In the genomic region with DNA sequence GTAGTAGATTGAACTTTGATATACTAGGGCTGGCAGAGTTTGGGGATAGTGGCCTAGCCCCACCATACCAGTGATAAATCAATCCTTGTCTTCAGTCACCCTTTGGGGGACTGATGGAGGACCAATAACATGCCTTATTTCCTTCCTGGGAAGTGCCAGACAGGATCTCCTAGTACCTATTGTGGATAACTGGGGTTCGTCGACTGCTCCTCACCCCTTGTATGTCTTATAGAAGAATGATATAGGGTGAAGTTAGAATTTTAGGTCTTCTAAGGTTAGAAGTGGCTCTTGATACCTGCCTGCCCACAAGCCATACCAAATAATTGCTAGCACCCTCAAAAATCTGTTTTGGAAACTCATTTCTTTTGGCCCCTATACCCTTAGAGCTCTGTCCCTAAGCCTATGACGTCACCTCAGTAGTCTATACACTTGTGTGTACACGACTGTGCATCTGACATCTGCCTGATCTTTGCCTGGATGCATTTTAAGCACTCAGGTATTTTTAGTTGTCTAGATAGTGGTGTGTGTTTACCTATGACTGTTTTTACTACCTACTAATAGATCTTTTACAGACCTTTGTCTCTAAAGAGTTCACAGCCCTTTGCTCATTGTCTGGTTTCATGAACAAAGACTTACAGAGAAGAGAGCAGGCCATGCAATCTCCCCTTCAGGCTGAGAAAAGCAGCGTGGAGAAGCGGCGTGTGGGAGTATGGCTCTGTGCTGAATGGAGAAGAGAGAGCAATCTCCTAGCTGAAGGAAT, we compare ENCODE assay signal across 12 mouse cellular contexts. TPM values are rescaled to one million over a fixed set of nuclear protein-coding genes. Genes with fewer than 3 reads are reported as not detected.
DNase-seq lines count a peak whose midpoint lies in the region; ATAC-seq and TF ChIP-seq lines count a peak whose summit lies in the region.
"Had no signal": no experiment of that assay in that cellular context is flagged by ENCODE, and none has a peak within 500 bp of the region (broad histone marks: within the 10 kb centered on the region; RNA-seq: fewer than 3 reads in every experiment).

No protein-coding gene starts in this region.

- H3K4me1 ChIP-seq in heart, embryonic 10.5 days = peaks cover 35% of the 10 kb centered on the region
- peaks cover 93% of the 10 kb centered on the region for H3K4me1 ChIP-seq in E14TG2a.4 (replicated peaks; ENCODE audit: low read depth, low read length)
- H3K4me1 ChIP-seq in forebrain, embryonic 12.5 days = peaks cover 99% of the 10 kb centered on the region
- H3K4me1 ChIP-seq in limb, embryonic 10.5 days = peaks cover 32% of the 10 kb centered on the region

- 0 out of 2 replicates have a peak overlapping the region, but pooled peaks have one; percentile 17 for H3K9ac ChIP-seq in forebrain, embryonic 12.5 days
- H3K9ac ChIP-seq: liver, embryonic 15.5 days had no signal

- H3K4me3 ChIP-seq in heart, embryonic 10.5 days = no peak overlapping the region
- H3K4me3 ChIP-seq in E14TG2a.4 (replicated peaks; ENCODE audit: low read length) = peak overlapping the region; percentile 64
- H3K4me3 ChIP-seq in forebrain, embryonic 12.5 days (replicated peaks) = no peak overlapping the region
- no peak overlapping the region for H3K4me3 ChIP-seq in limb, embryonic 10.5 days
- H3K4me3 ChIP-seq: liver, embryonic 15.5 days had no signal

- H3K9me3 ChIP-seq in heart, embryonic 10.5 days = no peaks in the 10 kb centered on the region
- H3K9me3 ChIP-seq in E14TG2a.4 (ENCODE audit: low read length) = no peaks in the 10 kb centered on the region
- H3K9me3 ChIP-seq in forebrain, embryonic 12.5 days = no peaks in the 10 kb centered on the region
- no peaks in the 10 kb centered on the region for H3K9me3 ChIP-seq in limb, embryonic 10.5 days (replicated peaks)
- H3K9me3 ChIP-seq: liver, embryonic 15.5 days had no signal

- WGBS in heart, embryonic 10.5 days = 60% methylated on average over 7 of the region's 7 CpGs
- 21% methylated on average over 7 of the region's 7 CpGs for WGBS in forebrain, embryonic 12.5 days
- WGBS in limb, embryonic 10.5 days = 65% methylated on average over 7 of the region's 7 CpGs

- ATAC-seq in forebrain, embryonic 12.5 days (ENCODE audit: low FRiP score) = peak; percentile 20; the same call in 1 of the 2 replicates
- ATAC-seq in erythroid progenitor cell, adult 5-6 weeks (replicated peaks; ENCODE audit: low FRiP score, poor library complexity, severe bottlenecking) = no peak

- TF ChIP-seq CTCF in E14TG2a.4 (conservative IDR thresholded peaks at IDR 0.05; ENCODE audit: low read length) = no peak

- no peak for DNase-seq in heart, embryonic 10.5 days (ENCODE audit: low spot score)
- DNase-seq in heart, adult 8-10 months (ENCODE audit: low spot score) = no peak
- DNase-seq in limb, embryonic 10.5 days (ENCODE audit: low spot score) = no peak
- no peak for DNase-seq in right cerebral cortex, postnatal 10 days (ENCODE audit: low spot score in 2 of 2)
- no peak for DNase-seq in left cerebral cortex, postnatal 4 days
- DNase-seq: B cell, adult 2 months; cerebellum, adult 2 months; gastrocnemius, postnatal 25 days had no signal

- H3K27me3 ChIP-seq in heart, embryonic 10.5 days (ENCODE audit: insufficient read depth, poor library complexity, severe bottlenecking) = peaks cover 15% of the 10 kb centered on the region; the same call in 1 of the 2 replicates
- H3K27me3 ChIP-seq in E14TG2a.4 (ENCODE audit: insufficient read depth, low read length) = peaks cover 13% of the 10 kb centered on the region
- no peaks in the 10 kb centered on the region for H3K27me3 ChIP-seq in forebrain, embryonic 12.5 days
- peaks cover 28% of the 10 kb centered on the region for H3K27me3 ChIP-seq in limb, embryonic 10.5 days (ENCODE audit: low read depth, poor library complexity, severe bottlenecking)

- H3K36me3 ChIP-seq in heart, embryonic 10.5 days = no peaks in the 10 kb centered on the region
- peaks cover 54% of the 10 kb centered on the region for H3K36me3 ChIP-seq in E14TG2a.4 (ENCODE audit: insufficient read depth, low read length)
- H3K36me3 ChIP-seq in forebrain, embryonic 12.5 days (replicated peaks) = peaks cover 34% of the 10 kb centered on the region
- no peaks in the 10 kb centered on the region for H3K36me3 ChIP-seq in limb, embryonic 10.5 days

- intact Hi-C loops in left cerebral cortex, postnatal 4 days (cut with DNase I) = no loop called here

- H3K27ac ChIP-seq in heart, embryonic 10.5 days = peak overlapping the region; percentile 68; the same call in 1 of the 2 replicates
- H3K27ac ChIP-seq in forebrain, embryonic 12.5 days = peak overlapping the region; percentile 99
- peak overlapping the region; percentile 21; the same call in 1 of the 2 replicates for H3K27ac ChIP-seq in limb, embryonic 10.5 days
- H3K27ac ChIP-seq: liver, embryonic 15.5 days had no signal

- H3K4me2 ChIP-seq in forebrain, embryonic 12.5 days = peak overlapping the region; percentile 44
- H3K4me2 ChIP-seq: liver, embryonic 15.5 days had no signal

RNA-seq across cellular contexts. Expression of gene Nuak2, which starts 6.1 kb away (rescaled TPM):
- 3.0 and 3.4 TPM in 2 replicates for polyA plus RNA-seq in heart, embryonic 10.5 days (2016; fragmentation: Nextera tagmentation; extraction: Ambion mirVana)
- 1 to 10 TPM; 3.8 to 5.2 (median 4.0) TPM for total RNA-seq in heart, adult 8-10 months (2022)
- 49.9 and 54.0 TPM in 2 replicates for polyA plus RNA-seq in forebrain, embryonic 12.5 days (2016; fragmentation: Nextera tagmentation; extraction: Ambion mirVana)
- polyA plus RNA-seq in limb, embryonic 10.5 days (2016; fragmentation: Nextera tagmentation; extraction: Ambion mirVana) = 0.84 and 0.92 TPM in 2 replicates
- 1.1 and 6.3 TPM in 2 replicates for total RNA-seq in erythroid progenitor cell, adult 5-6 weeks (2015; ENCODE audit: low replicate concordance)
- 3.7 TPM in 1 of 2 replicates, not detected in the other for total RNA-seq in erythroid progenitor cell, adult 5-6 weeks (2017; ENCODE audit: low replicate concordance)
- 1 to 10 TPM; 2.6 to 3.2 TPM for total RNA-seq in left cerebral cortex, postnatal 4 days (2021)

RNA-seq across cellular contexts. Expression of gene Klhdc8a, which starts 23.6 kb away (rescaled TPM):
- 0.26 and 0.60 TPM in 2 replicates for polyA plus RNA-seq in heart, embryonic 10.5 days (2016; fragmentation: Nextera tagmentation; extraction: Ambion mirVana)
- 10 to 100 TPM; 11.8 to 22.9 (median 17.5) TPM for total RNA-seq in heart, adult 8-10 months (2022)
- polyA plus RNA-seq in forebrain, embryonic 12.5 days (2016; fragmentation: Nextera tagmentation; extraction: Ambion mirVana) = 1.7 TPM in 2 replicates
- not detected in 2 replicates for polyA plus RNA-seq in limb, embryonic 10.5 days (2016; fragmentation: Nextera tagmentation; extraction: Ambion mirVana)
- total RNA-seq in erythroid progenitor cell, adult 5-6 weeks (2015; ENCODE audit: low replicate concordance) = not detected in 2 replicates
- total RNA-seq in erythroid progenitor cell, adult 5-6 weeks (2017; ENCODE audit: low replicate concordance) = not detected in 2 replicates
- total RNA-seq in left cerebral cortex, postnatal 4 days (2021) = 10 to 100 TPM in 1 of 2 experiments, 1 to 10 TPM in 1; 9.1 to 10.7 TPM

Comparison
In these comparisons a context has a peak if more than half of its experiments do, and no peak if none do; other contexts are left out.
1. H3K27ac ChIP-seq: peak in every context shown above with its lines; median percentile 99 in forebrain, embryonic 12.5 days; 68 in heart, embryonic 10.5 days; 21 in limb, embryonic 10.5 days.
2. RNA of gene Klhdc8a, which starts 23.6 kb away (total RNA-seq): 11.8 to 22.9 TPM in heart, adult 8-10 months and 9.1 to 10.7 TPM in left cerebral cortex, postnatal 4 days; not detected in erythroid progenitor cell, adult 5-6 weeks; every median in the first group is over 10 times any median in the second.